Mouse (Mus musculus): ENCODE measurements around the gene Maged2. TPM values are rescaled to one million over a fixed set of nuclear protein-coding genes. Genes with fewer than 3 reads are reported as not detected.
A peak's percentile ranks its signal among the peaks of the same experiment; 100 is the strongest.
"Not testable (repeated sequence)": the region's sequence is repeated elsewhere in the genome, so short reads cannot be mapped to it uniquely, and the experiment has no call there.

Gene Maged2
- 590 and 670 TPM in 2 replicates for polyA plus RNA-seq (2014; fragmentation: Nextera tagmentation; extraction: Ambion mirVana)

DNA sequence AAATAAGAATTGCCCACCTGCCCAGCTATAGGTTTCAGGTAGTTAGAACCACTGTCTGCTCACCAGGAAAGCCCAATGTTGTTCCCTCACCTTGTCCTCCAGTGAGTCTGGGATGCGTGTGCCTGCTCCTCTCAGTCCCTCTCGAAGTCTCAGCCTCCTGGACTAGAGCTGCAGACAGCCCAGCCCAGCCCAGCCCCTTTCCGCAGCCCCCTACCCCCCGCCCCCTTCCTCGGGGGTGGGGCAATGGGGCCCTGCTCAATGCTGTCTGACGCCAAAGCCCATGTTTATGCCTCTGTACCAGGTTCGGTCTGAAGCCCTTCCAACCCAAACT, at the start of gene Maged2:
Maged2 (minus strand) TSS at position 207 of the 331 bp plus-strand sequence.
- H3K4me3 ChIP-seq (ENCODE audit: control insufficient read depth in 1 of 2, insufficient read depth in 1 of 2, low read depth in 1 of 2, low read length in 2 of 2): peak within 1 kb of the TSS; percentile 55 to 91
- ATAC-seq (ENCODE audit: insufficient number of reproducible peaks, insufficient read depth, low FRiP score, low read depth): peak; percentile 73
- H3K4me1 ChIP-seq (ENCODE audit: control insufficient read depth in 2 of 2, insufficient read depth in 2 of 2, low read length in 2 of 2): peaks cover 4 to 6% of the 10 kb centered on the region in 2 experiments; a peak in 2 of 4 replicates
- peaks cover 29% of the 10 kb centered on the region for H3K36me3 ChIP-seq (ENCODE audit: control insufficient read depth, insufficient read depth, low read length)
- peak within 1 kb of the TSS; percentile 87 to 97 for H3K27ac ChIP-seq (replicated peaks in 1 of 2; ENCODE audit: control insufficient read depth in 1 of 2, insufficient read depth in 1 of 2, low read depth in 2 of 2, low read length in 2 of 2)
- H3K9ac ChIP-seq (ENCODE audit: low read length): peak within 1 kb of the TSS; percentile 76
- H3K9me3 ChIP-seq (ENCODE audit: control insufficient read depth, low read length): no peaks in the 10 kb centered on the region
- H3K4me2 ChIP-seq (ENCODE audit: low read length): peak within 1 kb of the TSS; percentile 65
- H3K27me3 ChIP-seq (ENCODE audit: control insufficient read depth, insufficient read depth, low read length): no peaks in the 10 kb centered on the region
- WGBS: 20% methylated on average over 7 of the region's 7 CpGs

DNA sequence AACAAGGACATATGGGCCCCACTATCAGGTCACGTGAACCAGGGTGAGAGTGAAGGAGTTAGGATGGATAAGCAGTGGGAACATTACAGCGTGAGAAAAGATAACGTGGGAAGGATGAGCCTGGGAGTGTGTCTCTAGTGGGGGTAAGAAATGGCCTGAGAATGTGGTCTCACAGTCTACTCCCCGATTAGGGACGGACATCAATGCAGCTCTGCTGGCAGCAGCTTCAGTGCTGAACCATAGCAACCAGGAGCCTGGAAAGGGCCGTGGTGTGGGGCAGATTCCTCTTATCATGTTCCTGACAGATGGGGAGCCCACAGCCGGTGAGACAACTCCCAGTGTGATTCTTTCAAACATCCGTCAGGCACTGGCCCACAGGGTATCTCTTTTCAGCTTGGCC, 34.1 kb upstream of the Maged2 start:
- Histone ChIP-seq H3K27ac (replicated peaks in 1 of 2; ENCODE audit: control insufficient read depth in 1 of 2, insufficient read depth in 1 of 2, low read depth in 2 of 2, low read length in 2 of 2) (peak overlapping the region in 1 of 2 experiments; percentile 41; a peak in 1 of 4 replicates), H3K27me3 (ENCODE audit: control insufficient read depth, insufficient read depth, low read length) (no peaks in the 10 kb centered on the region), H3K9me3 (ENCODE audit: control insufficient read depth, low read length) (no peaks in the 10 kb centered on the region), H3K4me1 (ENCODE audit: control insufficient read depth in 2 of 2, insufficient read depth in 2 of 2, low read length in 2 of 2) (peaks cover 4 to 9% of the 10 kb centered on the region in 2 experiments; a peak in 3 of 4 replicates), H3K36me3 (ENCODE audit: control insufficient read depth, insufficient read depth, low read length) (no peaks in the 10 kb centered on the region), H3K4me2 (ENCODE audit: low read length) (0 out of 2 replicates have a peak overlapping the region, but pooled peaks have one; percentile 11), H3K9ac (ENCODE audit: low read length) (no peak overlapping the region), H3K4me3 (ENCODE audit: control insufficient read depth in 1 of 2, insufficient read depth in 1 of 2, low read depth in 1 of 2, low read length in 2 of 2) (no peak overlapping the region)
- no peak for ATAC-seq (ENCODE audit: insufficient number of reproducible peaks, insufficient read depth, low FRiP score, low read depth)
- WGBS: 34% methylated on average over 8 of the region's 8 CpGs

DNA sequence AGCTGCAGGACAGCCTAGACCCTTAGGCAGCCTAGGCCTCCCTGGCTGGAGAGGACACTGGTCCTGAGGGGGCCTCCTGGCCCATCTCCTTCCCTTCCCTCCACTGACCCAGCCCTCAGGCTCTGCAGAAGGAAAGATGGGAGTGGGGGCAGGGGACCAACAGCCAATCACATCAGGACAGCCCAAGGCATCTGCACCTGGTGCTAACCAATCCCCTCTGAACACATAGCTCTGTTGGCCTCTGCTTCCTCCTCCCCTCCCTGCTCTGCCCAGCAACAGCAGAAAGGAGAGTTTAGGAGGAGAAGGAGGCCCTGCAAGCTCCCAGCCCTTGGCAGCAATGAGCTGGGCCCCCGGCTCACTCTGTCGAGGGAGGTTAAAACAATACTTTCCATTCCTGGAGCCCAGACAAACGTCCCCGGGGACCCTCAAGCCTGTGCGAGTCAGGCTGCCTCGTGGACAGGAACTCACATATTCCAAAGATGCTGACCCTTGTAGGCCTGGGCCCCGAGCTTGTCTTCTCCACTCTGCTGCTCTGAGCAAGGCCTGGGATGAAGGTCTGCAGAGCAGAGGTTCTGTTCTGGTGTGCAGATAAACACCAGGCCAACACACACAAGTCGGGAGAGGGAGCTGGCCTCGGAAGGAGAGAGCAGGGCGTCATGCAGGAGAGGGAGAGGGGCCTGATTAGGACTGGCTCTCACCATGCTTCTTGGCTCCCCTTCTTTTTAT, 31.5 kb upstream of the Maged2 start:
- ATAC-seq (ENCODE audit: insufficient number of reproducible peaks, insufficient read depth, low FRiP score, low read depth): peak; percentile 89
- peak overlapping the region; percentile 36 to 55 for H3K27ac ChIP-seq (replicated peaks in 1 of 2; ENCODE audit: control insufficient read depth in 1 of 2, insufficient read depth in 1 of 2, low read depth in 2 of 2, low read length in 2 of 2)
- H3K9ac ChIP-seq (ENCODE audit: low read length); H3K36me3 ChIP-seq (ENCODE audit: control insufficient read depth, insufficient read depth, low read length); H3K4me2 ChIP-seq (ENCODE audit: low read length); H3K4me3 ChIP-seq (ENCODE audit: control insufficient read depth in 1 of 2, insufficient read depth in 1 of 2, low read depth in 1 of 2, low read length in 2 of 2); H3K27me3 ChIP-seq (ENCODE audit: control insufficient read depth, insufficient read depth, low read length); H3K9me3 ChIP-seq (ENCODE audit: control insufficient read depth, low read length); H3K4me1 ChIP-seq (ENCODE audit: control insufficient read depth in 2 of 2, insufficient read depth in 2 of 2, low read length in 2 of 2): not testable (repeated sequence)
- WGBS: no CpG with 5 or more reads among the region's 10 CpGs

DNA sequence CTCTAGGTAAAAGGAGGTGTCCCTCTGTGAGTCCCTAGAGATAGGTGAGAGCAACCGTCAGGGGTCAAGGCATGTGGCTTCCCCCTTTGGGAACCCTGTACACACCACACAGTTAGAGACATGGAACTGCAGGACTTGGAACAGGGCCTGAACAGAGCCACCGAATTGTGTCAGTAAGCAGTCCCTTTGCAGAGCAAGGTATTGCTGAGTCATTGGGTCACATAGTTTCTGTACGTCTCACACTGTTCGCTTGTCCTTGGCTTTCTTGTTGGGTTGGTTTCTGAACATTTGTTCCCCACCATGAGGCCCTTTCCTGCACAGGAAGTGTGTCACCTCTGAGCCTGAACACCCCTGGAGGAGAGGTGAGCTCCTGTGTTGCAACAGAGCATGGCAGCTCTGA, 29.1 kb upstream of the Maged2 start:
- not testable (repeated sequence) for H3K4me2 ChIP-seq (ENCODE audit: low read length); ATAC-seq (ENCODE audit: insufficient number of reproducible peaks, insufficient read depth, low FRiP score, low read depth); H3K27me3 ChIP-seq (ENCODE audit: control insufficient read depth, insufficient read depth, low read length); H3K4me3 ChIP-seq (ENCODE audit: control insufficient read depth in 1 of 2, insufficient read depth in 1 of 2, low read depth in 1 of 2, low read length in 2 of 2); H3K36me3 ChIP-seq (ENCODE audit: control insufficient read depth, insufficient read depth, low read length); H3K9me3 ChIP-seq (ENCODE audit: control insufficient read depth, low read length); H3K27ac ChIP-seq (replicated peaks in 1 of 2; ENCODE audit: control insufficient read depth in 1 of 2, insufficient read depth in 1 of 2, low read depth in 2 of 2, low read length in 2 of 2); H3K4me1 ChIP-seq (ENCODE audit: control insufficient read depth in 2 of 2, insufficient read depth in 2 of 2, low read length in 2 of 2); H3K9ac ChIP-seq (ENCODE audit: low read length)
- 58% methylated on average over 2 of the region's 4 CpGs for WGBS

DNA sequence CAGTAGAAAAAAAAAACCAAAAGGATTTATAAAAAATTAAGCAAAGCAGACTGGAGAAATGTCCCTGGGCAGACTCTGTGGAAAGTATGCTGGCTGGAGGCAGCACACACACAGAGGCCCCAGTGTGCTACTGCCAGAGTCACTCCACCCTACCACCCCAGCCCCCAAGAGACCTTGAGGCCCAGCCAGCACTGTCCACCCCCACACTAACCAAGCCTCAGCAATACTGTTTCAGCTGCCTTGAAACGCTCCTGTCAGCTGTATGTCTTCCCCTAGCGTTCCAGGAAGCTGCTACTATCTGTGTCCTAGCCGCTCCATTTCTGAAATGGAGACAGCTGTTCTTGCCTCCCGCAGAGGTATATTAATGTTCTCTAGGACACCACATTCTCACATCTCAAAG, 16.2 kb upstream of the Maged2 start:
- H3K4me2 ChIP-seq (ENCODE audit: low read length): no peak overlapping the region
- no peak overlapping the region for H3K4me3 ChIP-seq (ENCODE audit: control insufficient read depth in 1 of 2, insufficient read depth in 1 of 2, low read depth in 1 of 2, low read length in 2 of 2)
- no peaks in the 10 kb centered on the region for H3K9me3 ChIP-seq (ENCODE audit: control insufficient read depth, low read length)
- H3K27me3 ChIP-seq (ENCODE audit: control insufficient read depth, insufficient read depth, low read length): no peaks in the 10 kb centered on the region
- WGBS: 56% methylated on average over 4 of the region's 4 CpGs
- ATAC-seq (ENCODE audit: insufficient number of reproducible peaks, insufficient read depth, low FRiP score, low read depth): no peak
- H3K4me1 ChIP-seq (ENCODE audit: control insufficient read depth in 2 of 2, insufficient read depth in 2 of 2, low read length in 2 of 2): no peaks in the 10 kb centered on the region; a peak in 1 of 4 replicates
- no peaks in the 10 kb centered on the region for H3K36me3 ChIP-seq (ENCODE audit: control insufficient read depth, insufficient read depth, low read length)
- no peak overlapping the region for H3K27ac ChIP-seq (replicated peaks in 1 of 2; ENCODE audit: control insufficient read depth in 1 of 2, insufficient read depth in 1 of 2, low read depth in 2 of 2, low read length in 2 of 2)
- no peak overlapping the region for H3K9ac ChIP-seq (ENCODE audit: low read length)

DNA sequence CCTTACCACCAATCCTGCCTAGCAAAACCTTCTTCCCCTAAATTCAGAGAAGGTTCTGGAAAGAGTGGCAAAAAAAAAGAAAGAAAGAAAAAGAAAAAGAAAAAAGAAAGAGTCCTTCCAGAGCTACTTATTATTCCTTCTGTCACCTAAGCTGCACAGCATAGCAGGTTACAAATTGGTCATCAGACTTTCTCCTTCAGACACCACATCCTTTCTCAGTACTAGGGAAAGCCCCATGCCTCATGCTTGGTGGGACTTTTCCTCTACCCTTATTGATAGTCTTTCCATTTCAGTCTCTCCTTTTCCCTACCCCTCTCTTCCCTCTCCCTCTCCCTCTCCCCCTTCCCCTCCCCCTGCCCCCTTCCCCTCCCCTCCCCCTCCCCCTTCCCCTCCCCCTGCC, 3.1 kb upstream of the Maged2 start:
- no peak overlapping the region for H3K9ac ChIP-seq (ENCODE audit: low read length)
- no peak overlapping the region for H3K4me3 ChIP-seq (ENCODE audit: control insufficient read depth in 1 of 2, insufficient read depth in 1 of 2, low read depth in 1 of 2, low read length in 2 of 2)
- H3K27ac ChIP-seq (replicated peaks in 1 of 2; ENCODE audit: control insufficient read depth in 1 of 2, insufficient read depth in 1 of 2, low read depth in 2 of 2, low read length in 2 of 2): no peak overlapping the region
- no peaks in the 10 kb centered on the region for H3K9me3 ChIP-seq (ENCODE audit: control insufficient read depth, low read length)
- H3K4me1 ChIP-seq (ENCODE audit: control insufficient read depth in 2 of 2, insufficient read depth in 2 of 2, low read length in 2 of 2): 0 out of 4 replicates have a peak, but pooled peaks cover 0 to 1% of the 10 kb centered on the region in 2 experiments
- ATAC-seq (ENCODE audit: insufficient number of reproducible peaks, insufficient read depth, low FRiP score, low read depth): no peak
- H3K36me3 ChIP-seq (ENCODE audit: control insufficient read depth, insufficient read depth, low read length): no peaks in the 10 kb centered on the region
- no peak overlapping the region for H3K4me2 ChIP-seq (ENCODE audit: low read length)
- H3K27me3 ChIP-seq (ENCODE audit: control insufficient read depth, insufficient read depth, low read length): no peaks in the 10 kb centered on the region

DNA sequence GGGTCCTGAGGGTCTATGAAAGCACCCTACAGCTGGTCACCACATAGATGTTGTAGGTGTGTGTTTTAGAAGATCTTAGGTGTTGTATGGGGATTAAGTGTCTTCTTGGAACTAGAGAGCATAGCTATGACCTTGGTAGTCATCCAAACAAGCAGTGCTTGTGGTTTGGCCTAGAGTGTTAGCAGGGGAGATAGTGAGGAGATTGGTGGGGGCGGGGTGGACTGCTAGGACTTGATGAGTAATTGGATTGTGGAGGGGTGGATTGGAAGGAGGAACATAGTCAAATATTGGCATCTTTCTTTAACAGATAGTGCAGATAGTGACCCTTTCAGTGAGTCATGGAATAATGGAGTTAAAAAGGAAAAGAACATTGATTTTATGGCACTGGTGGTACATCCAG, 1.5 kb upstream of the Maged2 start:
- Histone ChIP-seq H3K27ac (replicated peaks in 1 of 2; ENCODE audit: control insufficient read depth in 1 of 2, insufficient read depth in 1 of 2, low read depth in 2 of 2, low read length in 2 of 2) (no peak overlapping the region), H3K36me3 (ENCODE audit: control insufficient read depth, insufficient read depth, low read length) (peaks cover 15% of the 10 kb centered on the region), H3K4me2 (ENCODE audit: low read length) (no peak overlapping the region), H3K4me1 (ENCODE audit: control insufficient read depth in 2 of 2, insufficient read depth in 2 of 2, low read length in 2 of 2) (peaks cover 4 to 6% of the 10 kb centered on the region in 2 experiments; a peak in 2 of 4 replicates), H3K9me3 (ENCODE audit: control insufficient read depth, low read length) (no peaks in the 10 kb centered on the region), H3K4me3 (ENCODE audit: control insufficient read depth in 1 of 2, insufficient read depth in 1 of 2, low read depth in 1 of 2, low read length in 2 of 2) (no peak overlapping the region), H3K27me3 (ENCODE audit: control insufficient read depth, insufficient read depth, low read length) (no peaks in the 10 kb centered on the region), H3K9ac (ENCODE audit: low read length) (no peak overlapping the region)
- WGBS: 72% methylated on average over 1 of the region's 1 CpGs
- no peak for ATAC-seq (ENCODE audit: insufficient number of reproducible peaks, insufficient read depth, low FRiP score, low read depth)
